Comparison of ENCODE assay signal across 28 mouse cellular contexts in genomic region chr3:41607050-41607449, GRCm38 (mm10). TPM values are rescaled to one million over a fixed set of nuclear protein-coding genes. Genes with fewer than 3 reads are reported as not detected.
DNase-seq lines count a peak whose midpoint lies in the region; ATAC-seq and TF ChIP-seq lines count a peak whose summit lies in the region.
"Had no signal": no experiment of that assay in that cellular context is flagged by ENCODE, and none has a peak within 500 bp of the region (broad histone marks: within the 10 kb centered on the region; RNA-seq: fewer than 3 reads in every experiment).

No protein-coding gene starts in this region.

- no peak overlapping the region for H3K27ac ChIP-seq in heart, embryonic 10.5 days
- no peak overlapping the region for H3K27ac ChIP-seq in heart, postnatal 0 days (ENCODE audit: low read depth)
- H3K27ac ChIP-seq in liver, embryonic 11.5 days (ENCODE audit: low read depth, low read length): no peak overlapping the region
- H3K27ac ChIP-seq: embryonic facial prominence, embryonic 10.5 days; embryonic facial prominence, embryonic 15.5 days; forebrain, embryonic 12.5 days; liver, embryonic 14.5 days; macrophage; midbrain, embryonic 13.5 days; stomach, embryonic 15.5 days had no signal

- ATAC-seq in heart, postnatal 0 days (ENCODE audit: insufficient read depth, low read depth): 0 out of 2 replicates have a peak, but pooled peaks have one; percentile 22
- no peak for ATAC-seq in liver, embryonic 11.5 days (replicated peaks; ENCODE audit: low FRiP score)
- ATAC-seq: activated CD4-positive, CD25-positive, alpha-beta regulatory T cell, adult 4 months; CD4-positive, CD25-positive, alpha-beta regulatory T cell, adult 4 months; forebrain, postnatal 0 days; hindbrain, embryonic 16.5 days; midbrain, embryonic 13.5 days had no signal

- H3K27me3 ChIP-seq in heart, embryonic 10.5 days (ENCODE audit: insufficient read depth, poor library complexity, severe bottlenecking): no peaks in the 10 kb centered on the region
- H3K27me3 ChIP-seq in heart, postnatal 0 days (ENCODE audit: control insufficient read depth, insufficient read depth, low read length): no peaks in the 10 kb centered on the region
- no peaks in the 10 kb centered on the region for H3K27me3 ChIP-seq in liver, embryonic 11.5 days (replicated peaks; ENCODE audit: control insufficient read depth, insufficient read depth, low read length)
- H3K27me3 ChIP-seq: embryonic facial prominence, embryonic 15.5 days; forebrain, embryonic 12.5 days; midbrain, embryonic 13.5 days; stomach, embryonic 15.5 days had no signal

- H3K9ac ChIP-seq in heart, postnatal 0 days (replicated peaks; ENCODE audit: low read depth, low read length): no peak overlapping the region
- no peak overlapping the region for H3K9ac ChIP-seq in liver, embryonic 11.5 days (ENCODE audit: low read depth, low read length)
- H3K9ac ChIP-seq: embryonic facial prominence, embryonic 15.5 days; forebrain, embryonic 12.5 days; forebrain, postnatal 0 days; liver, embryonic 14.5 days; midbrain, embryonic 13.5 days; stomach, embryonic 15.5 days had no signal

- WGBS in heart, embryonic 10.5 days: 75% methylated on average over 9 of the region's 9 CpGs
- 43% methylated on average over 9 of the region's 9 CpGs for WGBS in heart, postnatal 0 days
- 94% methylated on average over 9 of the region's 9 CpGs for WGBS in liver, embryonic 11.5 days

- peak; percentile 64 for DNase-seq in heart, embryonic 10.5 days (ENCODE audit: low spot score)
- no peak for DNase-seq in heart, postnatal 14 days
- no peak for DNase-seq in heart, postnatal 0 days (ENCODE audit: low spot score)
- DNase-seq in heart, adult 8-10 months (ENCODE audit: low spot score): no peak
- DNase-seq in liver, embryonic 11.5 days (ENCODE audit: low spot score): peak; percentile 22
- no peak for DNase-seq in liver
- DNase-seq in urinary bladder, postnatal 10 days (ENCODE audit: low spot score): no peak
- DNase-seq: adrenal gland, adult 2 months; adrenal gland, postnatal 36 days; cerebellum, adult 8-10 months; cerebellum, postnatal 25 days; forebrain, postnatal 0 days; gastrocnemius, postnatal 10 days; layer of hippocampus, postnatal 36 days; left cerebral cortex, postnatal 4 days; lung, adult 2 months; lung, postnatal 10 days; right cerebral cortex, postnatal 25 days had no signal

- no peak overlapping the region for H3K4me3 ChIP-seq in heart, embryonic 10.5 days
- no peak overlapping the region for H3K4me3 ChIP-seq in heart, postnatal 0 days (ENCODE audit: low read depth, low read length)
- no peak overlapping the region for H3K4me3 ChIP-seq in liver, embryonic 11.5 days (ENCODE audit: low read depth, low read length)
- H3K4me3 ChIP-seq: embryonic facial prominence, embryonic 10.5 days; embryonic facial prominence, embryonic 15.5 days; forebrain, embryonic 12.5 days; midbrain, embryonic 13.5 days; stomach, embryonic 15.5 days had no signal

- H3K36me3 ChIP-seq in heart, embryonic 10.5 days: peaks cover 49% of the 10 kb centered on the region
- H3K36me3 ChIP-seq in heart, postnatal 0 days (replicated peaks; ENCODE audit: control insufficient read depth, insufficient read depth, low read length): peaks cover 52% of the 10 kb centered on the region
- H3K36me3 ChIP-seq in liver, embryonic 11.5 days (ENCODE audit: control insufficient read depth, insufficient read depth, low read length): peaks cover 18% of the 10 kb centered on the region

- intact Hi-C loops in heart, postnatal 14 days (cut with DNase I): no loop called here

- H3K9me3 ChIP-seq in heart, embryonic 10.5 days: no peaks in the 10 kb centered on the region
- no peaks in the 10 kb centered on the region for H3K9me3 ChIP-seq in heart, postnatal 0 days (replicated peaks; ENCODE audit: control insufficient read depth, low read length)
- no peaks in the 10 kb centered on the region for H3K9me3 ChIP-seq in liver, embryonic 11.5 days (ENCODE audit: control insufficient read depth, low read length)
- H3K9me3 ChIP-seq: embryonic facial prominence, embryonic 10.5 days; embryonic facial prominence, embryonic 15.5 days; forebrain, embryonic 12.5 days; midbrain, embryonic 13.5 days; stomach, embryonic 15.5 days had no signal

- H3K4me2 ChIP-seq in heart, postnatal 0 days (ENCODE audit: low read depth, low read length): no peak overlapping the region
- H3K4me2 ChIP-seq in liver, embryonic 11.5 days: no peak overlapping the region
- H3K4me2 ChIP-seq: embryonic facial prominence, embryonic 15.5 days; forebrain, embryonic 12.5 days; midbrain, embryonic 13.5 days; stomach, embryonic 15.5 days had no signal

- TF ChIP-seq EP300 in heart, postnatal 0 days (IDR thresholded peaks at IDR 0.05; ENCODE audit: low read depth): no peak

- peaks cover 21% of the 10 kb centered on the region; the same call in 1 of the 2 replicates for H3K4me1 ChIP-seq in heart, embryonic 10.5 days
- peaks cover 23% of the 10 kb centered on the region; the same call in 1 of the 2 replicates for H3K4me1 ChIP-seq in heart, postnatal 0 days (ENCODE audit: control insufficient read depth, insufficient read depth)
- no peaks in the 10 kb centered on the region for H3K4me1 ChIP-seq in liver, embryonic 11.5 days (replicated peaks; ENCODE audit: control insufficient read depth, insufficient read depth, low read length)
- H3K4me1 ChIP-seq: stomach, embryonic 15.5 days had no signal

- no peak for TF ChIP-seq CTCF in heart, postnatal 0 days (IDR thresholded peaks at IDR 0.05; ENCODE audit: low read depth)

RNA-seq across cellular contexts. Expression of gene Jade1, which starts 51.5 kb away (rescaled TPM):
- polyA plus RNA-seq in heart, embryonic 10.5 days (2016; fragmentation: Nextera tagmentation; extraction: Ambion mirVana): 13.1 and 17.8 TPM in 2 replicates
- 10 to 100 TPM; 28.1 to 28.6 TPM for total RNA-seq in heart, postnatal 14 days (2021)
- total RNA-seq in heart, postnatal 0 days (2014; rRNA removed; ENCODE audit: low replicate concordance): 14.5 and 16.8 TPM in 2 replicates
- polyA plus RNA-seq in heart, postnatal 0 days (2015; fragmentation: Nextera tagmentation; extraction: Ambion mirVana): 12.6 and 13.9 TPM in 2 replicates
- total RNA-seq in heart, adult 8-10 months (2022): 10 to 100 TPM; 26.5 to 40.1 (median 28.9) TPM
- polyA plus RNA-seq in liver, embryonic 11.5 days (2014; fragmentation: Nextera tagmentation; extraction: Ambion mirVana): 16.7 and 18.6 TPM in 2 replicates

Comparison
In these comparisons a context has a peak if more than half of its experiments do, and no peak if none do; other contexts are left out.
1. DNase-seq: peak in heart, embryonic 10.5 days (single experiment) and liver, embryonic 11.5 days (single experiment); none in heart, postnatal 14 days (0 of 2), heart, postnatal 0 days (single experiment), heart, adult 8-10 months (single experiment), liver (single experiment) and urinary bladder, postnatal 10 days (single experiment).